Mouse (Mus musculus): ENCODE data around the gene Lhx3. TPM values are rescaled to one million over a fixed set of nuclear protein-coding genes. Genes with fewer than 3 reads are reported as not detected.

Lhx3 gene
- polyA plus RNA-seq, 1 experiment from 2014 or later: 0.63 TPM

- no peak overlapping the region for H3K4me2 ChIP-seq
- ATAC-seq (replicated peaks; ENCODE audit: insufficient number of reproducible peaks, low FRiP score, low TSS enrichment): no peak
- 75% methylated on average over 3 of the region's 3 CpGs for WGBS (ENCODE audit: insufficient replicate concordance)
- H3K4me1 ChIP-seq (ENCODE audit: control insufficient read depth, insufficient read depth, low read length): peaks cover 4% of the 10 kb centered on the region
- H3K27ac ChIP-seq (ENCODE audit: low read depth, low read length): no peak overlapping the region
- peaks cover 3% of the 10 kb centered on the region; the same call in 1 of the 2 replicates for H3K27me3 ChIP-seq (ENCODE audit: control insufficient read depth, insufficient read depth, low read length)
- H3K36me3 ChIP-seq (ENCODE audit: control insufficient read depth, insufficient read depth, low read length): no peaks in the 10 kb centered on the region
- no peaks in the 10 kb centered on the region for H3K9me3 ChIP-seq (replicated peaks; ENCODE audit: control insufficient read depth, low read length)
- no peak overlapping the region for H3K9ac ChIP-seq (ENCODE audit: low read depth, low read length)
- no peak overlapping the region for H3K4me3 ChIP-seq (ENCODE audit: low read depth, low read length)
Measured at GRCm38 (mm10) chr2:26166890-26167289, 41.2 kb downstream of the Lhx3 start.

GRCm38 (mm10) chr2:26158064-26158463 is 50.0 kb downstream of the Lhx3 start:
- ATAC-seq (replicated peaks; ENCODE audit: insufficient number of reproducible peaks, low FRiP score, low TSS enrichment): no peak
- no peak overlapping the region for H3K27ac ChIP-seq (ENCODE audit: low read depth, low read length)
- no peak overlapping the region for H3K4me3 ChIP-seq (ENCODE audit: low read depth, low read length)
- WGBS (ENCODE audit: insufficient replicate concordance): 93% methylated on average over 9 of the region's 9 CpGs
- peaks cover 2% of the 10 kb centered on the region; the same call in 1 of the 2 replicates for H3K27me3 ChIP-seq (ENCODE audit: control insufficient read depth, insufficient read depth, low read length)
- no peaks in the 10 kb centered on the region for H3K9me3 ChIP-seq (replicated peaks; ENCODE audit: control insufficient read depth, low read length)
- no peaks in the 10 kb centered on the region for H3K4me1 ChIP-seq (ENCODE audit: control insufficient read depth, insufficient read depth, low read length)
- no peak overlapping the region for H3K9ac ChIP-seq (ENCODE audit: low read depth, low read length)
- no peaks in the 10 kb centered on the region for H3K36me3 ChIP-seq (ENCODE audit: control insufficient read depth, insufficient read depth, low read length)
- H3K4me2 ChIP-seq: no peak overlapping the region

GRCm38 (mm10) chr2:26156191-26156977 is 51.7 kb downstream of the Lhx3 start:
- WGBS (ENCODE audit: insufficient replicate concordance): 76% methylated on average over 10 of the region's 10 CpGs
- ATAC-seq (replicated peaks; ENCODE audit: insufficient number of reproducible peaks, low FRiP score, low TSS enrichment): no peak
- no peaks in the 10 kb centered on the region for H3K9me3 ChIP-seq (replicated peaks; ENCODE audit: control insufficient read depth, low read length)
- H3K36me3 ChIP-seq (ENCODE audit: control insufficient read depth, insufficient read depth, low read length): no peaks in the 10 kb centered on the region
- peaks cover 2% of the 10 kb centered on the region; the same call in 1 of the 2 replicates for H3K27me3 ChIP-seq (ENCODE audit: control insufficient read depth, insufficient read depth, low read length)
- H3K4me3 ChIP-seq (ENCODE audit: low read depth, low read length): no peak overlapping the region
- no peaks in the 10 kb centered on the region for H3K4me1 ChIP-seq (ENCODE audit: control insufficient read depth, insufficient read depth, low read length)
- no peak overlapping the region for H3K27ac ChIP-seq (ENCODE audit: low read depth, low read length)
- no peak overlapping the region for H3K4me2 ChIP-seq
- H3K9ac ChIP-seq (ENCODE audit: low read depth, low read length): no peak overlapping the region

GRCm38 (mm10) chr2:26155737-26156136 is 52.4 kb downstream of the Lhx3 start:
- no peak for ATAC-seq (replicated peaks; ENCODE audit: insufficient number of reproducible peaks, low FRiP score, low TSS enrichment)
- Histone ChIP-seq H3K36me3 (ENCODE audit: control insufficient read depth, insufficient read depth, low read length) (no peaks in the 10 kb centered on the region), H3K9ac (ENCODE audit: low read depth, low read length) (no peak overlapping the region), H3K27me3 (ENCODE audit: control insufficient read depth, insufficient read depth, low read length) (peaks cover 2% of the 10 kb centered on the region; the same call in 1 of the 2 replicates), H3K27ac (ENCODE audit: low read depth, low read length) (no peak overlapping the region), H3K4me1 (ENCODE audit: control insufficient read depth, insufficient read depth, low read length) (no peaks in the 10 kb centered on the region), H3K4me3 (ENCODE audit: low read depth, low read length) (no peak overlapping the region), H3K9me3 (replicated peaks; ENCODE audit: control insufficient read depth, low read length) (no peaks in the 10 kb centered on the region), H3K4me2 (no peak overlapping the region)
- WGBS (ENCODE audit: insufficient replicate concordance): 59% methylated on average over 3 of the region's 3 CpGs

GRCm38 (mm10) chr2:26154586-26154985 is 53.5 kb downstream of the Lhx3 start:
- 47% methylated on average over 5 of the region's 5 CpGs for WGBS (ENCODE audit: insufficient replicate concordance)
- ATAC-seq (replicated peaks; ENCODE audit: insufficient number of reproducible peaks, low FRiP score, low TSS enrichment): no peak
- Histone ChIP-seq H3K4me1 (ENCODE audit: control insufficient read depth, insufficient read depth, low read length) (no peaks in the 10 kb centered on the region), H3K9me3 (replicated peaks; ENCODE audit: control insufficient read depth, low read length) (no peaks in the 10 kb centered on the region), H3K36me3 (ENCODE audit: control insufficient read depth, insufficient read depth, low read length) (no peaks in the 10 kb centered on the region), H3K4me3 (ENCODE audit: low read depth, low read length) (no peak overlapping the region), H3K4me2 (no peak overlapping the region), H3K27me3 (ENCODE audit: control insufficient read depth, insufficient read depth, low read length) (peaks cover 2% of the 10 kb centered on the region; the same call in 1 of the 2 replicates), H3K9ac (ENCODE audit: low read depth, low read length) (no peak overlapping the region), H3K27ac (ENCODE audit: low read depth, low read length) (no peak overlapping the region)

- Histone ChIP-seq H3K4me2 (no peak overlapping the region), H3K9me3 (replicated peaks; ENCODE audit: control insufficient read depth, low read length) (no peaks in the 10 kb centered on the region), H3K9ac (ENCODE audit: low read depth, low read length) (no peak overlapping the region), H3K4me1 (ENCODE audit: control insufficient read depth, insufficient read depth, low read length) (no peaks in the 10 kb centered on the region), H3K27me3 (ENCODE audit: control insufficient read depth, insufficient read depth, low read length) (peaks cover 2% of the 10 kb centered on the region; the same call in 1 of the 2 replicates), H3K36me3 (ENCODE audit: control insufficient read depth, insufficient read depth, low read length) (no peaks in the 10 kb centered on the region), H3K4me3 (ENCODE audit: low read depth, low read length) (no peak overlapping the region), H3K27ac (ENCODE audit: low read depth, low read length) (no peak overlapping the region)
- 0 out of 2 replicates have a peak, but pooled peaks have one; percentile 40 for ATAC-seq (replicated peaks; ENCODE audit: insufficient number of reproducible peaks, low FRiP score, low TSS enrichment)
- WGBS (ENCODE audit: insufficient replicate concordance): 9% methylated on average over 4 of the region's 4 CpGs
Measured at GRCm38 (mm10) chr2:26153909-26154340, 54.2 kb downstream of the Lhx3 start.

GRCm38 (mm10) chr2:26153295-26153694 is 54.8 kb downstream of the Lhx3 start:
- no peak for ATAC-seq (replicated peaks; ENCODE audit: insufficient number of reproducible peaks, low FRiP score, low TSS enrichment)
- 27% methylated on average over 4 of the region's 4 CpGs for WGBS (ENCODE audit: insufficient replicate concordance)
- Histone ChIP-seq H3K4me3 (ENCODE audit: low read depth, low read length) (no peak overlapping the region), H3K27me3 (ENCODE audit: control insufficient read depth, insufficient read depth, low read length) (peaks cover 2% of the 10 kb centered on the region; the same call in 1 of the 2 replicates), H3K36me3 (ENCODE audit: control insufficient read depth, insufficient read depth, low read length) (no peaks in the 10 kb centered on the region), H3K4me1 (ENCODE audit: control insufficient read depth, insufficient read depth, low read length) (no peaks in the 10 kb centered on the region), H3K27ac (ENCODE audit: low read depth, low read length) (no peak overlapping the region), H3K9me3 (replicated peaks; ENCODE audit: control insufficient read depth, low read length) (no peaks in the 10 kb centered on the region), H3K9ac (ENCODE audit: low read depth, low read length) (no peak overlapping the region), H3K4me2 (no peak overlapping the region)
